Mouse (Mus musculus): ENCODE results near the gene Aldh1b1.

GRCm38 (mm10) chr4:45849419-45849818 is 50.6 kb downstream of the Aldh1b1 start:
- TF ChIP-seq GATA1 (IDR thresholded peaks at IDR 0.05; ENCODE audit: low read length): no peak
- no peak for TF ChIP-seq TAL1 (IDR thresholded peaks at IDR 0.05; ENCODE audit: low read length)

All from erythroblast, embryonic 14.5 days (primary cell).